Mouse (Mus musculus): ENCODE results near the gene Rps6ka5. TPM values are rescaled to one million over a fixed set of nuclear protein-coding genes. Genes with fewer than 3 reads are reported as not detected.

Gene Rps6ka5
- polyA plus RNA-seq, 1 experiment: 1.9 TPM

GRCm38 (mm10) chr12:100514611-100515010 lies 212.2 kb downstream of the Rps6ka5 start:
- H3K4me3 ChIP-seq: no peak overlapping the region
- H3K36me3 ChIP-seq (ENCODE audit: control insufficient read depth, insufficient read depth): no peaks in the 10 kb centered on the region
- no peaks in the 10 kb centered on the region for H3K79me2 ChIP-seq (ENCODE audit: control insufficient read depth, insufficient read depth)
- H3K4me2 ChIP-seq (ENCODE audit: low read depth): no peak overlapping the region
- TF ChIP-seq TCF3 (IDR thresholded peaks at IDR 0.05; ENCODE audit: insufficient read length, low read depth): no peak
- TF ChIP-seq E2F4 (IDR thresholded peaks at IDR 0.05; ENCODE audit: insufficient read depth): no peak
- no peak for TF ChIP-seq POLR2AphosphoS2 (IDR thresholded peaks at IDR 0.05; ENCODE audit: insufficient read length, low read depth)
- TF ChIP-seq MAX (IDR thresholded peaks at IDR 0.05; ENCODE audit: low read depth): no peak
- TF ChIP-seq MYOG (IDR thresholded peaks at IDR 0.05; ENCODE audit: control insufficient read depth in 1 of 3, insufficient read depth in 1 of 3, insufficient read length in 2 of 3, low read depth in 2 of 3): no peak
- TF ChIP-seq SRF (IDR thresholded peaks at IDR 0.05; ENCODE audit: control insufficient read depth, insufficient read length, low read depth): no peak
- TF ChIP-seq TCF12 (IDR thresholded peaks at IDR 0.05; ENCODE audit: insufficient read depth, poor library complexity, severe bottlenecking): no peak
- no peak overlapping the region for H3ac ChIP-seq (ENCODE audit: control insufficient read depth, insufficient read length)
- H3K27me3 ChIP-seq (ENCODE audit: control insufficient read depth, insufficient read depth, insufficient read length): no peaks in the 10 kb centered on the region

GRCm38 (mm10) chr12:100513131-100513530 lies 213.7 kb downstream of the Rps6ka5 start:
- no peak overlapping the region for H3K4me3 ChIP-seq
- no peaks in the 10 kb centered on the region for H3K36me3 ChIP-seq (ENCODE audit: control insufficient read depth, insufficient read depth)
- no peak overlapping the region for H3ac ChIP-seq (ENCODE audit: control insufficient read depth, insufficient read length)
- H3K27me3 ChIP-seq (ENCODE audit: control insufficient read depth, insufficient read depth, insufficient read length): no peaks in the 10 kb centered on the region
- TF ChIP-seq TCF12 (IDR thresholded peaks at IDR 0.05; ENCODE audit: insufficient read depth, poor library complexity, severe bottlenecking) (no peak), MYOG (IDR thresholded peaks at IDR 0.05; ENCODE audit: control insufficient read depth in 1 of 3, insufficient read depth in 1 of 3, insufficient read length in 2 of 3, low read depth in 2 of 3) (no peak), POLR2A (IDR thresholded peaks at IDR 0.05; ENCODE audit: insufficient read length, low read depth) (no peak), CEBPB (IDR thresholded peaks at IDR 0.05; ENCODE audit: insufficient read depth, poor library complexity, severe bottlenecking) (no peak), SRF (IDR thresholded peaks at IDR 0.05; ENCODE audit: control insufficient read depth, insufficient read length, low read depth) (no peak), E2F4 (IDR thresholded peaks at IDR 0.05; ENCODE audit: insufficient read depth) (no peak), USF1 (IDR thresholded peaks at IDR 0.05; ENCODE audit: low read depth) (no peak), REST (IDR thresholded peaks at IDR 0.05; ENCODE audit: insufficient read depth, insufficient read length) (no peak), MAX (IDR thresholded peaks at IDR 0.05; ENCODE audit: low read depth) (no peak), MYOD1 (IDR thresholded peaks at IDR 0.05; ENCODE audit: control insufficient read depth in 1 of 3, insufficient read length in 2 of 3, low read depth in 2 of 3) (no peak), POLR2AphosphoS2 (IDR thresholded peaks at IDR 0.05; ENCODE audit: insufficient read length, low read depth) (no peak), TCF3 (IDR thresholded peaks at IDR 0.05; ENCODE audit: insufficient read length, low read depth) (no peak)
- no peaks in the 10 kb centered on the region for H3K79me2 ChIP-seq (ENCODE audit: control insufficient read depth, insufficient read depth)
- no peak overlapping the region for H3K4me2 ChIP-seq (ENCODE audit: low read depth)

- no peaks in the 10 kb centered on the region for H3K27me3 ChIP-seq (ENCODE audit: control insufficient read depth, insufficient read depth, insufficient read length)
- H3K79me2 ChIP-seq (ENCODE audit: control insufficient read depth, insufficient read depth): no peaks in the 10 kb centered on the region
- TF ChIP-seq POLR2A (IDR thresholded peaks at IDR 0.05; ENCODE audit: insufficient read length, low read depth) (no peak), MYOG (IDR thresholded peaks at IDR 0.05; ENCODE audit: control insufficient read depth in 1 of 3, insufficient read depth in 1 of 3, insufficient read length in 2 of 3, low read depth in 2 of 3) (no peak), REST (IDR thresholded peaks at IDR 0.05; ENCODE audit: insufficient read depth, insufficient read length) (no peak), TCF3 (IDR thresholded peaks at IDR 0.05; ENCODE audit: insufficient read length, low read depth) (no peak), MAX (IDR thresholded peaks at IDR 0.05; ENCODE audit: low read depth) (no peak), USF1 (IDR thresholded peaks at IDR 0.05; ENCODE audit: low read depth) (no peak), CEBPB (IDR thresholded peaks at IDR 0.05; ENCODE audit: insufficient read depth, poor library complexity, severe bottlenecking) (no peak), MYOD1 (IDR thresholded peaks at IDR 0.05; ENCODE audit: control insufficient read depth in 1 of 3, insufficient read length in 2 of 3, low read depth in 2 of 3) (no peak)
- H3K36me3 ChIP-seq (ENCODE audit: control insufficient read depth, insufficient read depth): no peaks in the 10 kb centered on the region
- no peak overlapping the region for H3ac ChIP-seq (ENCODE audit: control insufficient read depth, insufficient read length)
- H3K4me3 ChIP-seq: no peak overlapping the region
- H3K4me2 ChIP-seq (ENCODE audit: low read depth): no peak overlapping the region
These were observed 214.1 kb downstream of the Rps6ka5 start for GRCm38 (mm10) chr12:100512641-100513040.

- Histone ChIP-seq H3ac (ENCODE audit: control insufficient read depth, insufficient read length) (no peak overlapping the region), H3K4me3 (no peak overlapping the region), H3K79me2 (ENCODE audit: control insufficient read depth, insufficient read depth) (no peaks in the 10 kb centered on the region), H3K27me3 (ENCODE audit: control insufficient read depth, insufficient read depth, insufficient read length) (no peaks in the 10 kb centered on the region), H3K4me2 (ENCODE audit: low read depth) (no peak overlapping the region), H3K36me3 (ENCODE audit: control insufficient read depth, insufficient read depth) (no peaks in the 10 kb centered on the region)
- TF ChIP-seq TCF3 (IDR thresholded peaks at IDR 0.05; ENCODE audit: insufficient read length, low read depth) (no peak), SRF (IDR thresholded peaks at IDR 0.05; ENCODE audit: control insufficient read depth, insufficient read length, low read depth) (no peak), MYOD1 (IDR thresholded peaks at IDR 0.05; ENCODE audit: control insufficient read depth in 1 of 3, insufficient read length in 2 of 3, low read depth in 2 of 3) (no peak), CEBPB (IDR thresholded peaks at IDR 0.05; ENCODE audit: insufficient read depth, poor library complexity, severe bottlenecking) (no peak), USF1 (IDR thresholded peaks at IDR 0.05; ENCODE audit: low read depth) (no peak), POLR2A (IDR thresholded peaks at IDR 0.05; ENCODE audit: insufficient read length, low read depth) (no peak), TCF12 (IDR thresholded peaks at IDR 0.05; ENCODE audit: insufficient read depth, poor library complexity, severe bottlenecking) (no peak), POLR2AphosphoS2 (IDR thresholded peaks at IDR 0.05; ENCODE audit: insufficient read length, low read depth) (no peak), MYOG (IDR thresholded peaks at IDR 0.05; ENCODE audit: control insufficient read depth in 1 of 3, insufficient read depth in 1 of 3, insufficient read length in 2 of 3, low read depth in 2 of 3) (no peak), MAX (IDR thresholded peaks at IDR 0.05; ENCODE audit: low read depth) (no peak)
These were observed 217.0 kb downstream of the Rps6ka5 start for GRCm38 (mm10) chr12:100509615-100510282.

GRCm38 (mm10) chr12:100508668-100509067 lies 218.1 kb downstream of the Rps6ka5 start:
- no peaks in the 10 kb centered on the region for H3K36me3 ChIP-seq (ENCODE audit: control insufficient read depth, insufficient read depth)
- H3K4me2 ChIP-seq (ENCODE audit: low read depth): no peak overlapping the region
- no peak overlapping the region for H3K4me3 ChIP-seq
- TF ChIP-seq REST (IDR thresholded peaks at IDR 0.05; ENCODE audit: insufficient read depth, insufficient read length): no peak
- no peak for TF ChIP-seq MAX (IDR thresholded peaks at IDR 0.05; ENCODE audit: low read depth)
- no peak for TF ChIP-seq TCF12 (IDR thresholded peaks at IDR 0.05; ENCODE audit: insufficient read depth, poor library complexity, severe bottlenecking)
- H3K79me2 ChIP-seq (ENCODE audit: control insufficient read depth, insufficient read depth): no peaks in the 10 kb centered on the region
- H3ac ChIP-seq (ENCODE audit: control insufficient read depth, insufficient read length): no peak overlapping the region
- H3K27me3 ChIP-seq (ENCODE audit: control insufficient read depth, insufficient read depth, insufficient read length): no peaks in the 10 kb centered on the region
